Mouse (Mus musculus) ES-Bruce4 (cell line): Measurements from ENCODE around the gene Ggnbp2. TPM values are rescaled to one million over a fixed set of nuclear protein-coding genes. Genes with fewer than 3 reads are reported as not detected.

Source experiments
- H3K27ac ChIP-seq: 2 replicates; pipeline ENCODE4 v1.5.1; 2012; ENCODE audit warnings: low read length, inconsistent platforms; ENCODE audit not compliant: insufficient read depth
- H3K27me3 ChIP-seq: 2 replicates; pipeline ENCODE4 v1.6.1; 2012; ENCODE audit warnings: mild to moderate bottlenecking, low read length, inconsistent platforms; ENCODE audit not compliant: control insufficient read depth, poor library complexity, insufficient read depth, severe bottlenecking
- H3K36me3 ChIP-seq: 2 replicates; pipeline ENCODE4 v1.6.1; 2012; ENCODE audit warnings: inconsistent platforms, mild to moderate bottlenecking, low read length, moderate library complexity; ENCODE audit not compliant: control insufficient read depth, poor library complexity, insufficient read depth, severe bottlenecking
- H3K4me1 ChIP-seq: one replicate; pipeline ENCODE4 v1.8.1; 2011; ENCODE audit warnings: low read length; ENCODE audit not compliant: control insufficient read depth, insufficient read depth
- H3K4me3 ChIP-seq: 2 replicates; pipeline ENCODE4 v1.5.1; 2011; ENCODE audit warnings: low read depth, mild to moderate bottlenecking, low read length
- H3K9ac ChIP-seq: 2 replicates; pipeline ENCODE4 v1.6.1; 2012; ENCODE audit warnings: low read depth, mild to moderate bottlenecking, inconsistent platforms; ENCODE audit not compliant: poor library complexity, severe bottlenecking
- H3K9me3 ChIP-seq: replicated peaks from 2 replicates; pipeline ENCODE4 v1.6.1; 2012; ENCODE audit warnings: mild to moderate bottlenecking, low read length, inconsistent platforms; ENCODE audit not compliant: control insufficient read depth, poor library complexity, insufficient read depth, severe bottlenecking
- CTCF ChIP-seq: IDR thresholded peaks from one replicate; pipeline ENCODE4 v1.8.1; 2011; ENCODE audit warnings: low read depth, low read length
- EP300 ChIP-seq: IDR thresholded peaks from 2 replicates; pipeline ENCODE4 v1.6.1; 2011; ENCODE audit warnings: low read depth, low read length; ENCODE audit not compliant: insufficient read depth
- POLR2A ChIP-seq: IDR thresholded peaks from one replicate; pipeline ENCODE4 v1.8.1; 2011; ENCODE audit warnings: low read length; ENCODE audit not compliant: insufficient read depth
- polyA plus RNA-seq: library from polyadenylated mRNA; stranded (reverse); fragments of >200 nt; gene quantifications from 2 replicates; pipeline ENCODE4 v1.2.4, GENCODE M21; 2011; ENCODE audit warnings: low read depth; ENCODE audit not compliant: missing spikeins, insufficient read depth, insufficient read length

The Ggnbp2 gene
- polyA plus RNA-seq, 1 experiment, result 86.0 TPM

- no peaks in the 10 kb centered on the region for H3K27me3 ChIP-seq
- no peaks in the 10 kb centered on the region for H3K9me3 ChIP-seq
- H3K36me3 ChIP-seq, result peaks cover 28% of the 10 kb centered on the region
- H3K4me3 ChIP-seq, result no peak overlapping the region
- no peak overlapping the region for H3K9ac ChIP-seq
- TF ChIP-seq POLR2A (no peak), EP300 (no peak), CTCF (no peak)
- no peaks in the 10 kb centered on the region for H3K4me1 ChIP-seq
- H3K27ac ChIP-seq, result no peak overlapping the region
Observed at GRCm38 (mm10) chr11:84891705-84892104, 21.1 kb upstream of the Ggnbp2 start.

GRCm38 (mm10) chr11:84889492-84889891, 18.9 kb upstream of the Ggnbp2 start:
- no peak for TF ChIP-seq POLR2A
- no peak overlapping the region for H3K9ac ChIP-seq
- no peaks in the 10 kb centered on the region for H3K27me3 ChIP-seq
- H3K4me1 ChIP-seq, result peaks cover 1% of the 10 kb centered on the region
- no peak overlapping the region for H3K4me3 ChIP-seq
- no peak overlapping the region for H3K27ac ChIP-seq
- no peaks in the 10 kb centered on the region for H3K9me3 ChIP-seq
- H3K36me3 ChIP-seq, result peaks cover 38% of the 10 kb centered on the region

- Histone ChIP-seq H3K36me3 (peaks cover 42% of the 10 kb centered on the region), H3K9ac (no peak overlapping the region), H3K27me3 (no peaks in the 10 kb centered on the region), H3K4me1 (peaks cover 1% of the 10 kb centered on the region), H3K9me3 (no peaks in the 10 kb centered on the region), H3K4me3 (no peak overlapping the region), H3K27ac (no peak overlapping the region)
- TF ChIP-seq POLR2A, result no peak
- TF ChIP-seq EP300, result no peak
- no peak for TF ChIP-seq CTCF
Observed at GRCm38 (mm10) chr11:84888025-84888424, 17.4 kb upstream of the Ggnbp2 start.

- TF ChIP-seq EP300, result no peak
- no peak for TF ChIP-seq POLR2A
- TF ChIP-seq CTCF, result no peak
- no peak overlapping the region for H3K4me3 ChIP-seq
- H3K9ac ChIP-seq, result no peak overlapping the region
- H3K36me3 ChIP-seq, result peaks cover 38% of the 10 kb centered on the region
- no peaks in the 10 kb centered on the region for H3K9me3 ChIP-seq
- peaks cover 1% of the 10 kb centered on the region for H3K4me1 ChIP-seq
- no peak overlapping the region for H3K27ac ChIP-seq
- no peaks in the 10 kb centered on the region for H3K27me3 ChIP-seq
Observed at GRCm38 (mm10) chr11:84886767-84887511, 16.3 kb upstream of the Ggnbp2 start.

- no peak overlapping the region for H3K4me3 ChIP-seq
- TF ChIP-seq CTCF, result no peak
- no peak for TF ChIP-seq POLR2A
- TF ChIP-seq EP300, result no peak
- H3K4me1 ChIP-seq, result peaks cover 6% of the 10 kb centered on the region
- H3K27ac ChIP-seq, result no peak overlapping the region
- no peak overlapping the region for H3K9ac ChIP-seq
- no peaks in the 10 kb centered on the region for H3K9me3 ChIP-seq
- no peaks in the 10 kb centered on the region for H3K27me3 ChIP-seq
- H3K36me3 ChIP-seq, result peaks cover 37% of the 10 kb centered on the region
Observed at GRCm38 (mm10) chr11:84886236-84886635, 15.6 kb upstream of the Ggnbp2 start.

- TF ChIP-seq CTCF (no peak), EP300 (no peak), POLR2A (no peak)
- H3K9ac ChIP-seq, result no peak overlapping the region
- H3K27ac ChIP-seq, result no peak overlapping the region
- H3K27me3 ChIP-seq, result no peaks in the 10 kb centered on the region
- peaks cover 6% of the 10 kb centered on the region for H3K4me1 ChIP-seq
- peaks cover 37% of the 10 kb centered on the region for H3K36me3 ChIP-seq
- no peak overlapping the region for H3K4me3 ChIP-seq
- H3K9me3 ChIP-seq, result no peaks in the 10 kb centered on the region
Observed at GRCm38 (mm10) chr11:84885238-84885637, 14.6 kb upstream of the Ggnbp2 start.
